Mouse (Mus musculus) heart, embryonic 12.5 days (tissue): ENCODE data around the gene Mitf. TPM values are rescaled to one million over a fixed set of nuclear protein-coding genes. Genes with fewer than 3 reads are reported as not detected.
A peak's percentile ranks its signal among the peaks of the same experiment; 100 is the strongest.

ENCODE experiments used
- ATAC-seq: fragments of 200-750 bp; cut with Nextera tagmentation; 2 replicates; pipeline ENCODE4 v1.8.0; 2017; ENCODE audit warnings: moderate TSS enrichment, moderate library complexity; ENCODE audit not compliant: insufficient number of reproducible peaks, low FRiP score
- H3K27ac ChIP-seq: fragments of 300-500 bp; sonication (generic); 2 replicates; pipeline ENCODE4 v1.5.1; 2016; ENCODE audit warnings: mild to moderate bottlenecking, moderate library complexity; ENCODE audit not compliant: poor library complexity, severe bottlenecking
- H3K27me3 ChIP-seq: fragments of 300-500 bp; sonication (generic); replicated peaks from 2 replicates; pipeline ENCODE4 v1.6.1; 2016; ENCODE audit warnings: mild to moderate bottlenecking, moderate library complexity
- H3K36me3 ChIP-seq: fragments of 300-500 bp; sonication (generic); 2 replicates; pipeline ENCODE4 v1.6.1; 2016; ENCODE audit warnings: mild to moderate bottlenecking, moderate library complexity
- H3K4me1 ChIP-seq: fragments of 300-500 bp; sonication (generic); replicated peaks from 2 replicates; pipeline ENCODE4 v1.6.1; 2016; ENCODE audit warnings: mild to moderate bottlenecking
- H3K4me2 ChIP-seq: fragments of 300-500 bp; sonication (generic); 2 replicates; pipeline ENCODE4 v1.6.1; 2016; ENCODE audit warnings: mild to moderate bottlenecking, moderate library complexity
- H3K4me3 ChIP-seq: fragments of 300-500 bp; sonication (generic); 2 replicates; pipeline ENCODE4 v1.5.1; 2016; ENCODE audit warnings: mild to moderate bottlenecking
- H3K9ac ChIP-seq: fragments of 300-500 bp; sonication (generic); 2 replicates; pipeline ENCODE4 v1.6.1; 2016; ENCODE audit warnings: mild to moderate bottlenecking, moderate library complexity
- H3K9me3 ChIP-seq: fragments of 300-500 bp; sonication (generic); replicated peaks from 2 replicates; pipeline ENCODE4 v1.6.1; 2016; ENCODE audit warnings: mild to moderate bottlenecking, moderate library complexity
- WGBS: fragments of 180-500 bp; shearing (Covaris S2); methylation state at CpG from one replicate; pipeline ENCODE4 v1.1.7; 2016; 5-methylcytosine and 5-hydroxymethylcytosine counted together
- polyA plus RNA-seq: library from polyadenylated mRNA; unstranded; fragments of >200 nt; fragmentation: Nextera tagmentation; extraction: Ambion mirVana; gene quantifications from 2 replicates; pipeline ENCODE4 v1.2.1, GENCODE M21; 2016

Gene Mitf
- polyA plus RNA-seq, 1 experiment from 2014 or later: 19.5 TPM

GRCm38 (mm10) chr6:97981668-97982067 lies 174.8 kb downstream of the Mitf start:
- Histone ChIP-seq H3K27me3 (no peaks in the 10 kb centered on the region), H3K9ac (no peak overlapping the region), H3K4me1 (peaks cover 20% of the 10 kb centered on the region), H3K36me3 (no peaks in the 10 kb centered on the region), H3K4me2 (no peak overlapping the region), H3K4me3 (no peak overlapping the region), H3K9me3 (no peaks in the 10 kb centered on the region), H3K27ac (no peak overlapping the region)
- WGBS: 75% methylated on average over 9 of the region's 9 CpGs
- ATAC-seq: no peak

GRCm38 (mm10) chr6:97985658-97986057 lies 178.8 kb downstream of the Mitf start:
- H3K4me1 ChIP-seq: peaks cover 27% of the 10 kb centered on the region
- no peak for ATAC-seq
- H3K27me3 ChIP-seq: no peaks in the 10 kb centered on the region
- H3K36me3 ChIP-seq: no peaks in the 10 kb centered on the region
- WGBS: 35% methylated on average over 9 of the region's 9 CpGs
- no peaks in the 10 kb centered on the region for H3K9me3 ChIP-seq
- no peak overlapping the region for H3K9ac ChIP-seq
- no peak overlapping the region for H3K4me3 ChIP-seq
- H3K27ac ChIP-seq: no peak overlapping the region
- no peak overlapping the region for H3K4me2 ChIP-seq

GRCm38 (mm10) chr6:97986417-97986816 lies 179.6 kb downstream of the Mitf start:
- Histone ChIP-seq H3K4me2 (no peak overlapping the region), H3K4me3 (no peak overlapping the region), H3K9me3 (no peaks in the 10 kb centered on the region), H3K27ac (no peak overlapping the region), H3K27me3 (no peaks in the 10 kb centered on the region), H3K4me1 (peaks cover 29% of the 10 kb centered on the region), H3K36me3 (no peaks in the 10 kb centered on the region), H3K9ac (no peak overlapping the region)
- ATAC-seq: no peak
- 77% methylated on average over 3 of the region's 3 CpGs for WGBS

GRCm38 (mm10) chr6:97993507-97993906 lies 186.7 kb downstream of the Mitf start:
- Histone ChIP-seq H3K27ac (no peak overlapping the region), H3K4me3 (no peak overlapping the region), H3K9me3 (no peaks in the 10 kb centered on the region), H3K36me3 (peaks cover 7% of the 10 kb centered on the region), H3K4me1 (peaks cover 33% of the 10 kb centered on the region), H3K9ac (no peak overlapping the region), H3K4me2 (no peak overlapping the region), H3K27me3 (no peaks in the 10 kb centered on the region)
- 87% methylated on average over 12 of the region's 12 CpGs for WGBS
- ATAC-seq: no peak

GRCm38 (mm10) chr6:97995606-97996307 lies 188.9 kb downstream of the Mitf start:
- Histone ChIP-seq H3K4me1 (peaks cover 23% of the 10 kb centered on the region), H3K36me3 (peaks cover 7% of the 10 kb centered on the region), H3K9ac (no peak overlapping the region), H3K27me3 (no peaks in the 10 kb centered on the region), H3K27ac (no peak overlapping the region), H3K4me3 (no peak overlapping the region), H3K4me2 (no peak overlapping the region), H3K9me3 (no peaks in the 10 kb centered on the region)
- no peak for ATAC-seq
- 63% methylated on average over 11 of the region's 11 CpGs for WGBS

- WGBS: 59% methylated on average over 4 of the region's 4 CpGs
- H3K9ac ChIP-seq: no peak overlapping the region
- H3K27me3 ChIP-seq: no peaks in the 10 kb centered on the region
These were observed 194.7 kb downstream of the Mitf start for GRCm38 (mm10) chr6:98001551-98001950.

GRCm38 (mm10) chr6:98003114-98003513 lies 196.3 kb downstream of the Mitf start:
- H3K9ac ChIP-seq: no peak overlapping the region
- H3K9me3 ChIP-seq: no peaks in the 10 kb centered on the region
- no peak overlapping the region for H3K27ac ChIP-seq
- no peak overlapping the region for H3K4me3 ChIP-seq
- ATAC-seq: no peak
- H3K4me2 ChIP-seq: no peak overlapping the region
- H3K36me3 ChIP-seq: peaks cover 22% of the 10 kb centered on the region
- H3K27me3 ChIP-seq: no peaks in the 10 kb centered on the region
- peaks cover 8% of the 10 kb centered on the region for H3K4me1 ChIP-seq
- 28% methylated on average over 3 of the region's 3 CpGs for WGBS

More at GRCm38 (mm10) chr6:98001551-98001950, 194.7 kb downstream of the Mitf start:
- H3K4me3 ChIP-seq: no peak overlapping the region
- ATAC-seq: no peak
- H3K36me3 ChIP-seq: peaks cover 13% of the 10 kb centered on the region
- no peaks in the 10 kb centered on the region for H3K9me3 ChIP-seq
- H3K4me1 ChIP-seq: peaks cover 14% of the 10 kb centered on the region
- H3K27ac ChIP-seq: peak overlapping the region; percentile 29
- H3K4me2 ChIP-seq: no peak overlapping the region

GRCm38 (mm10) chr6:98005566-98005965 lies 198.7 kb downstream of the Mitf start:
- 66% methylated on average over 1 of the region's 1 CpGs for WGBS
- Histone ChIP-seq H3K4me1 (peaks cover 8% of the 10 kb centered on the region), H3K9ac (no peak overlapping the region), H3K27ac (no peak overlapping the region), H3K36me3 (peaks cover 32% of the 10 kb centered on the region), H3K4me3 (no peak overlapping the region), H3K4me2 (no peak overlapping the region), H3K9me3 (no peaks in the 10 kb centered on the region), H3K27me3 (no peaks in the 10 kb centered on the region)
- no peak for ATAC-seq

GRCm38 (mm10) chr6:98015066-98015465 lies 208.2 kb downstream of the Mitf start:
- ATAC-seq: no peak
- no peak overlapping the region for H3K27ac ChIP-seq
- H3K36me3 ChIP-seq: peaks cover 63% of the 10 kb centered on the region
- H3K4me3 ChIP-seq: no peak overlapping the region
- H3K9ac ChIP-seq: no peak overlapping the region
- no peak overlapping the region for H3K4me2 ChIP-seq
- 60% methylated on average over 5 of the region's 5 CpGs for WGBS
- H3K27me3 ChIP-seq: no peaks in the 10 kb centered on the region
- no peaks in the 10 kb centered on the region for H3K4me1 ChIP-seq
- no peaks in the 10 kb centered on the region for H3K9me3 ChIP-seq

GRCm38 (mm10) chr6:98015819-98016218 lies 209.0 kb downstream of the Mitf start:
- Histone ChIP-seq H3K4me2 (no peak overlapping the region), H3K9me3 (no peaks in the 10 kb centered on the region), H3K4me1 (no peaks in the 10 kb centered on the region), H3K27ac (no peak overlapping the region), H3K9ac (no peak overlapping the region), H3K4me3 (no peak overlapping the region), H3K27me3 (no peaks in the 10 kb centered on the region), H3K36me3 (peaks cover 57% of the 10 kb centered on the region)
- no peak for ATAC-seq
- 48% methylated on average over 5 of the region's 5 CpGs for WGBS

GRCm38 (mm10) chr6:98023876-98024275 lies 217.0 kb downstream of the Mitf start:
- no peak overlapping the region for H3K4me3 ChIP-seq
- peaks cover 6% of the 10 kb centered on the region; the same call in 1 of the 2 replicates for H3K36me3 ChIP-seq
- no peaks in the 10 kb centered on the region for H3K9me3 ChIP-seq
- WGBS: 61% methylated on average over 1 of the region's 1 CpGs
- no peak overlapping the region for H3K27ac ChIP-seq
- no peak overlapping the region for H3K9ac ChIP-seq
- H3K27me3 ChIP-seq: no peaks in the 10 kb centered on the region
- ATAC-seq: no peak
- H3K4me2 ChIP-seq: no peak overlapping the region
- no peaks in the 10 kb centered on the region for H3K4me1 ChIP-seq

- no peak overlapping the region for H3K4me3 ChIP-seq
- no peaks in the 10 kb centered on the region for H3K36me3 ChIP-seq
- H3K9ac ChIP-seq: no peak overlapping the region
- H3K27me3 ChIP-seq: no peaks in the 10 kb centered on the region
- H3K4me2 ChIP-seq: no peak overlapping the region
- no peaks in the 10 kb centered on the region for H3K9me3 ChIP-seq
- WGBS: 81% methylated on average over 3 of the region's 3 CpGs
- no peak for ATAC-seq
- H3K4me1 ChIP-seq: no peaks in the 10 kb centered on the region
- no peak overlapping the region for H3K27ac ChIP-seq
These were observed 231.7 kb downstream of the Mitf start for GRCm38 (mm10) chr6:98038513-98038912.
